Mouse (Mus musculus) megakaryocyte, embryonic 14.5 days (primary cell): ENCODE results near the gene Wdr4.

Experiments used
- FLI1 ChIP-seq: IDR thresholded peaks from 2 replicates; pipeline ENCODE4 v1.6.1; 2012; ENCODE audit warnings: low read length, inconsistent platforms, mixed read lengths
- GATA1 ChIP-seq: IDR thresholded peaks from 3 replicates; pipeline ENCODE4 v1.6.1; 2012; ENCODE audit warnings: mixed read lengths, low read length, inconsistent platforms, borderline replicate concordance

- TF ChIP-seq GATA1 (no peak), FLI1 (no peak)
Observed at GRCm38 (mm10) chr17:31460416-31460815, 59.4 kb downstream of the Wdr4 start.
